Mouse (Mus musculus): ENCODE results near the gene Ank3. TPM values are rescaled to one million over a fixed set of nuclear protein-coding genes. Genes with fewer than 3 reads are reported as not detected.

Ank3 gene
- polyA plus RNA-seq, 1 experiment from 2014 or later = 102 TPM

DNA sequence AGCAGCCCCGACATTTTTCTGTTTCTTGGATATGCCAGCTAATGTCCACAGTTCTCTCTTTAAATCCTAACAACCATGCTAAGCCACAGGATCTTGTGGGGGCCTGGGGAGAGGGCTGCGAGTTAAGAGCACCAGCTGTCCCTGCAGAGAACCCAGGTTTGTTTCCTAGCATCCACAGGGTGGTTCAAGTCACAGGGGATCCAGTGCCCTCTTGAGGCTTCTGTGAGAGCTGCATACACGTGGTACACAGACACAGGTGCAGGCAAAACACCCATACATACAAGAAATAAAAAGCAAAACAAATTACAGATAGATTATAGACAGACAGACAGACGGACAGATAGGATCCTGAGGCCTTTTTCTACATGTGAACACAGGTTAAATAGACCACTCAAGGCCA, 242.0 kb downstream of the Ank3 start:
- Histone ChIP-seq H3K4me3 (replicated peaks) (no peak overlapping the region), H3K9me3 (no peaks in the 10 kb centered on the region), H3K36me3 (no peaks in the 10 kb centered on the region), H3K9ac (replicated peaks) (no peak overlapping the region), H3K4me2 (replicated peaks) (no peak overlapping the region), H3K27ac (no peak overlapping the region), H3K4me1 (replicated peaks) (peaks cover 39% of the 10 kb centered on the region), H3K27me3 (no peaks in the 10 kb centered on the region)
- WGBS = 69% methylated on average over 4 of the region's 4 CpGs
- no peak for ATAC-seq

DNA sequence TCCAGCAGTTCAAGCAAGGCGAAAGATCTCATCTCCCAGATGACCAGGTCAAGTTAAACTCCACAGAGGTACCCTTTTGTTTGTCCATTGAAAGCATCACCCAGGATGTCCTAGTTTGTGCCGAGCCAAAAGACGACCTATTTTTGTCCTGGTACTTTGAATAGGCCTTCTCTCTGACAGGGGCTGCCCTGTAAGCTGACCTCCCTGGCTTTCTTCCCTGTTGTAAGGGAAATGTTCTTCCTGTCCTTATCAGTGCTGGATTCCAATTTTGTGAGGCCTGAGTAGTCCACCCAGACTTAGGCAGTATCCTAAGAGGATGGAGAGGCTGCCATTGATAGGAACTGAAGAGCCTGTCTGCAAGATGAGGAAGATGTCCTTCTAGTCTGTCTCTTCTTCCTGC, 244.9 kb downstream of the Ank3 start:
- no peak for ATAC-seq
- Histone ChIP-seq H3K36me3 (no peaks in the 10 kb centered on the region), H3K4me1 (replicated peaks) (peaks cover 11% of the 10 kb centered on the region), H3K9ac (replicated peaks) (no peak overlapping the region), H3K4me2 (replicated peaks) (no peak overlapping the region), H3K27me3 (no peaks in the 10 kb centered on the region), H3K9me3 (no peaks in the 10 kb centered on the region), H3K4me3 (replicated peaks) (no peak overlapping the region), H3K27ac (no peak overlapping the region; the same call in 1 of the 2 replicates)
- WGBS = 68% methylated on average over 3 of the region's 3 CpGs

DNA sequence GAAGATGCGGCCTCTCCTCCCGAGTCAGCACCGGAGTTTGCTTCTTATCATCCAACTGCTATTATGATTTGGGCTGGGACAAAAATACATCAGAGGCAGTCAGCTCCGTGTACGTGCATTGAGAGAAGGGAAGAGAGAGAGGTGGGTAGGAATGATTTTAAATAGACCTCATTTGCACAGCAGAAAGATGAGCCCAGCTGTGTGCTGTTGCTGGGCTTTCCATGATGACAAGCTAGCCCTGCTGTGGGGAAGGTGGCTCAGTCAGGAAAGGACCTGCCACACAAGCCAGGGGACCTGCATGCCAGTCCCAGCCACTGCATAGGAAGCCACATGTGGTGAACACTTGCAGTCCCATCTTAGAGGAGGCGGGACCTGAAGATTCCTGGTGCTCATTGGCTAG, 245.4 kb downstream of the Ank3 start:
- Histone ChIP-seq H3K9me3 (no peaks in the 10 kb centered on the region), H3K36me3 (no peaks in the 10 kb centered on the region), H3K27ac (no peak overlapping the region; the same call in 1 of the 2 replicates), H3K9ac (replicated peaks) (no peak overlapping the region), H3K4me3 (replicated peaks) (no peak overlapping the region), H3K4me1 (replicated peaks) (peaks cover 8% of the 10 kb centered on the region; the same call in 1 of the 2 replicates), H3K4me2 (replicated peaks) (no peak overlapping the region), H3K27me3 (no peaks in the 10 kb centered on the region)
- WGBS = 81% methylated on average over 6 of the region's 6 CpGs
- no peak for ATAC-seq

DNA sequence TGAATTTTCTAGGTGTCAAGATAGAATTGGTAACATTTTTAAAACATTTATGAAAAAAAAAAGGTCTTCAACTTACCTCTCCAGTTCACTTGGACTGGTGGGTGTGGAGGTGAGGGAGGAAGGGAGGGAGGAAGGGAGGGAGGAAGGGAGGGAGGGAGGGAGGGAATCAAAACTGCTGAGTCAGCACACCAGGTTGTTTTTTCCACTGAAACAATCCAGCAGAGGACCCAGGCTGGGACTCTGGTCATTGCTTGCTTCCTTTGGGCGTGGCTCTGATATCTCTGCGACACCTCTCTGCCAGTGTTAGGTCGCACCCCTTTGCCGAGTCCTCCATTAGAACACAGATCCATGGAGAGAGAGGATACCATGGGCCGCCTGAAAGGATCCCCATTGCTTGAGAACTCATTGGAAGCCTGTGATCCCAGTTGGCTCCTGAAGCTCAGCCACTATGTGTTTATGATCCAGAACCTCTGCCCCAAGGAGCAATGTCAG, 246.8 kb downstream of the Ank3 start:
- Histone ChIP-seq H3K36me3 (no peaks in the 10 kb centered on the region), H3K9ac (replicated peaks) (no peak overlapping the region), H3K4me2 (replicated peaks) (no peak overlapping the region), H3K27ac (no peak overlapping the region), H3K27me3 (no peaks in the 10 kb centered on the region), H3K4me3 (replicated peaks) (no peak overlapping the region), H3K9me3 (no peaks in the 10 kb centered on the region), H3K4me1 (replicated peaks) (peaks cover 17% of the 10 kb centered on the region)
- no peak for ATAC-seq
- WGBS = 95% methylated on average over 5 of the region's 5 CpGs

DNA sequence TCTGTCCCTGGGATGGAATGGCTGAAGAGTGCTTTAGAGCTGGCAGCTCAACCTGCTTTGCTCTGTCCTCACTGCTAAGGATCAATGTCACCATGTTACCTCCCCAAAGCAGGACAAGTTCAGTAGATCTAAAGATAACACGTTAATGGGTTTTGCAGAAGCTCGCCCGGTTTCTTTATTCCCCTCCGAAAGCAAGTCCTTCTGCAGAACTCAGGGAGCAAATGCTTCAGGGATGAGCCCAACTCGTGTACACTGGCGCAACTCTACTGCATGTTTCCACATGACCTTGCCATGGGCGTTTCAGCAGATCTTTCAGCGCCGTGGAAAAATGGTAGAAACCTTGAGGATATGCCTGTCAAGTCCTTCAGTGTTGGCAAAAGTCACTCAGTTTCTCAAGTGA, 247.4 kb downstream of the Ank3 start:
- Histone ChIP-seq H3K4me1 (replicated peaks) (peaks cover 21% of the 10 kb centered on the region), H3K9ac (replicated peaks) (no peak overlapping the region), H3K36me3 (no peaks in the 10 kb centered on the region), H3K4me2 (replicated peaks) (no peak overlapping the region), H3K27me3 (no peaks in the 10 kb centered on the region), H3K27ac (no peak overlapping the region), H3K4me3 (replicated peaks) (no peak overlapping the region), H3K9me3 (no peaks in the 10 kb centered on the region)
- WGBS = 97% methylated on average over 9 of the region's 9 CpGs
- no peak for ATAC-seq

DNA sequence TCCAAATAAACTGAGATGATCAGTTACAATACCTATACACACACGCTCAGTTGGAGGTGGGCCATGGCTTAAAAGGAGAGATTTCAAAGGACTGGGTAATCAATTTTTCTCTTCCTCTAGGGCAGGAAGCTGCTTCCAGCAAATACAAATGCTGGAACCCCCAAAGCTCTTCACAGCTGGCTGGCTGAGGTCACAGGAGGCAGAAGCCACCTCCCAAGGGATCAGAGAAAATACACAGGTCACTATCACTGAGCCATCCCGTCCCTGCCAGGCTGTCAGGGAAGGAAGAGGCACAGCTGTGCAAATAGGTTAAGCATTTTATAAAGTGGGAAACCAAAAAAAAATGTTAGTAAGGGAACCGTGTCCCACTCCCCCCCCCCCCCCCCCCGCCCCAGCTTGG, 251.5 kb downstream of the Ank3 start:
- Histone ChIP-seq H3K36me3 (no peaks in the 10 kb centered on the region), H3K27ac (peak overlapping the region; percentile 3; the same call in 1 of the 2 replicates), H3K9ac (replicated peaks) (no peak overlapping the region), H3K4me1 (replicated peaks) (peaks cover 48% of the 10 kb centered on the region), H3K4me3 (replicated peaks) (no peak overlapping the region), H3K4me2 (replicated peaks) (no peak overlapping the region), H3K27me3 (no peaks in the 10 kb centered on the region), H3K9me3 (no peaks in the 10 kb centered on the region)
- no peak for ATAC-seq
- 41% methylated on average over 4 of the region's 4 CpGs for WGBS

DNA sequence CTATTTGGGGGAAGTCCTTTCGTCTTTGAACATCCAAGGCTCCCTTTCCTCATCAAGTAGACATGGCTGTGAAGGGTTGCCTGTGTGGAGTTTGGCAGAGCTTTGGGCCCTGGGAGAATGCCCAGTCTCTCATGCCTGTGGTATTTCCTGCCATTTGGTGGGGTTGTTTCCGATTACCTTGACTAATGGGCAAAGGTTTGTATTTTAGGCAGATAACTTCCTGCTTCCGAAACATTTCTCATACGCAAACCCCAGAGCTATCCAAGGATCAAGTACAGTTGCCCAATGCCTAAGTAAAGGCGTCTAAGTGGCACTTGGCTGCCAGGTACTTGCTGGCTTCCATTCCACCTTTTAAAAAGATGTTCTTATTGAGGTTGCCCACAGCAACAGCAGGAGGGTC, 254.1 kb downstream of the Ank3 start:
- Histone ChIP-seq H3K27me3 (no peaks in the 10 kb centered on the region), H3K4me1 (replicated peaks) (peaks cover 62% of the 10 kb centered on the region), H3K36me3 (no peaks in the 10 kb centered on the region), H3K4me3 (replicated peaks) (no peak overlapping the region), H3K9me3 (no peaks in the 10 kb centered on the region), H3K9ac (replicated peaks) (0 out of 2 replicates have a peak overlapping the region, but pooled peaks have one; percentile 24), H3K4me2 (replicated peaks) (no peak overlapping the region), H3K27ac (no peak overlapping the region)
- WGBS = 86% methylated on average over 5 of the region's 5 CpGs
- ATAC-seq = no peak

DNA sequence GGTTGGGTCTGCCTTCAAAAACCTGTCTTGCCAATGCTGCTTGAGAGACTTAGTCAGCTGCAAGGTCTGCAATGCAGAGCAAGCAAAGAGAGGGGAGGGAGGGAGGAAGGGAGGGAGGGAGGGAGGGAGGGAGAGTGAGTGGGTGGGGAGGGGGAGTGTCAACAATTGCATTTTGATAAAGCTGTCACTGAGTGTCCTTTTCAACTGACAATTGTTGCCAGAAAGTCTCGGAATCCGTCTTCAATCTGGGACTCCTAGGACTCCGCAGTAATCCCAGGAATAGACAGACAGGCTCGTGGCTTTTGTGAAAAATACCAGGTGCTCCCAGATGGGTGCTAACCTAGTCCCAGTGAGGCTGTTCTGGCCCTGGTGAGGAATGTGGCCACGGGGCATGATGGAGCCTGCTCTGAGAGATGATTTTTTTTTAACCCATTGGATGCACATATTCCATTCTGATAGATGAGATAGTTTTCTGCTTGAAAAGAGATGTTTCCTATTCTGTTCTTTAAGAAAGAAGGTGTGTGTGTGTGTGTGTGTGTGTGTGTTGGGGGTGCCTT, 254.6 kb downstream of the Ank3 start:
- no peak overlapping the region for H3K4me2 ChIP-seq (replicated peaks)
- H3K9ac ChIP-seq (replicated peaks) = peak overlapping the region; percentile 23; the same call in 1 of the 2 replicates
- ATAC-seq = no peak
- no peak overlapping the region for H3K4me3 ChIP-seq (replicated peaks)
- no peaks in the 10 kb centered on the region for H3K27me3 ChIP-seq
- H3K27ac ChIP-seq = 0 out of 2 replicates have a peak overlapping the region, but pooled peaks have one; percentile 30
- no peaks in the 10 kb centered on the region for H3K9me3 ChIP-seq
- no peaks in the 10 kb centered on the region for H3K36me3 ChIP-seq
- peaks cover 62% of the 10 kb centered on the region for H3K4me1 ChIP-seq (replicated peaks)
- WGBS = 20% methylated on average over 5 of the region's 5 CpGs

DNA sequence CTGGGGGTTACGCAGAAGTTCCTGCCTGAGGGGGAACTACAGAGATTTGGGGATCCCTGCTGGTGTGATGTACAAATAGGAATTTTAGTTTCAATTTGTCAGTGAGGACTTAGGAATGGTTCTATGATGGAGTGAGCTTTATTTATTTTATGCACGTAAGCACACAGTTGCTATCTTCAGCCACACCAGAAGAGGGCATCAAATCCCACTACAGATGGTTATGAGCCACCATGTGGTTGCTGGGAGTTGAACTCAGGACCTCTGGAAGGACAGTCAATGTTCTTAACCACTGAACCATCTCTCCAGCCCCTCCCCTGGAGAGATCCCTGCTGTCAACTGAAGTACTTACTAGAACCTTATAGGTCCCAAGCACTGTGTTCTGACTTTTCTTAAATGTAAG, 255.6 kb downstream of the Ank3 start:
- no peaks in the 10 kb centered on the region for H3K36me3 ChIP-seq
- H3K9me3 ChIP-seq = no peaks in the 10 kb centered on the region
- H3K27ac ChIP-seq = peak overlapping the region; percentile 30; the same call in 1 of the 2 replicates
- H3K4me1 ChIP-seq (replicated peaks) = peaks cover 62% of the 10 kb centered on the region
- no peak overlapping the region for H3K4me2 ChIP-seq (replicated peaks)
- no peak for ATAC-seq
- WGBS = 88% methylated on average over 2 of the region's 2 CpGs
- no peak overlapping the region for H3K4me3 ChIP-seq (replicated peaks)
- H3K27me3 ChIP-seq = no peaks in the 10 kb centered on the region
- no peak overlapping the region for H3K9ac ChIP-seq (replicated peaks)

DNA sequence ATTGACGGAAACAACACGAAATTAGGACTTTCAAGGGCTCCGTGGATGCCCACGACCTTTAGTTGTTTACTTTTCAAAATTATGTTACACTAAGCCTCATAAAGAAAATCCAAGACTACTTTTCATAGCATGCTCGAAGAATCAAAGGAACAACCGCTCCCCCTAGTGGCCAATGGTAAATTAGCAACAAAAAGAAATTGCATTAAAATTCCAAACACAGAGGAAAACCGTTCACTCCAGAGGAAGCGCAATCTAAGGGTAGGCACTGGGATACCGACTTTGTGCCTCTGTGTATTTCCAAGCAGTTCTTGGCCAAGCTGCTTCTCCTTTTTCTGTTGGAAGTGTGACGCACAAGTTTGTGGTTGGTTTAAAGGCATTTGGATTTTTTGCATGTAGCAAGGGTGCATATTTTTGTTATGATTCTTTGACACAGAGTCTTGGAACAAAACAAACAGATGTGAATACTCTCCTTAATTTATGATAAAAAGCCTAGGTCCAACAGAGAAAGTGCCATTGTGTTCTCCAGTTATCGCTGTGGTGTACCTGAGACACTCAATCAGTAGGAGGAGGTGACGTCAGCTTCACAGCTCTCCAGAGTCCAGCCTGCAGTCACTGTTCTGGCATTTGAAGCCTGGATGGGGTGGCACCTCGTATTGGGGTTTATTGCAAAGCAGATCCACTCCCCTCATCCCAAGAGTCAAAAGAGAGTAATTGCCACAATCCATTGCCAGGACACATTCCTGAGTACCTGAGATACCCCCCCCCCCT, 256.5 kb downstream of the Ank3 start:
- Histone ChIP-seq H3K4me2 (replicated peaks) (peak overlapping the region; percentile 12; the same call in 1 of the 2 replicates), H3K27ac (0 out of 2 replicates have a peak overlapping the region, but pooled peaks have one; percentile 11), H3K4me3 (replicated peaks) (no peak overlapping the region), H3K27me3 (no peaks in the 10 kb centered on the region), H3K9me3 (no peaks in the 10 kb centered on the region), H3K9ac (replicated peaks) (no peak overlapping the region), H3K4me1 (replicated peaks) (peaks cover 56% of the 10 kb centered on the region), H3K36me3 (no peaks in the 10 kb centered on the region)
- peak; percentile 43 for ATAC-seq
- WGBS = 20% methylated on average over 13 of the region's 13 CpGs

DNA sequence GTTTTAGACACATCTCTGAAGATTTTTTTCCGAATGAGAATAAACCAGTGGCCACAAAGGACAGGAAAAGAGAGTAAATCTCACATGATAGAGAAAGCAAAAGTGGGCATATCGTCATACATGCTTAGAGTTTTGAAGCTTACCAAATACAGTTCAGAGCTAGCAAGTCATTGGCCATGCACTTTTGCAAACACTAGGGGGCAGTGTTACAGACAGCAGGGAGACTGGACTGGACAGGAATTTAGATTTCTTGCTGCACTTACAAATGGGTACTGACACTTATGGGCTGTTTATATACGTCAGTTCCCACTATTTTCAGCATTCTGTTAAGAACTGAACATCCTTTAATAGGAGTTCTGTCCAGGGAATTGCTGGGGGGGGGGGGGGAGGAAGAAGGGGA, 257.7 kb downstream of the Ank3 start:
- Histone ChIP-seq H3K9me3 (no peaks in the 10 kb centered on the region), H3K4me3 (replicated peaks) (no peak overlapping the region), H3K27ac (no peak overlapping the region), H3K36me3 (no peaks in the 10 kb centered on the region), H3K27me3 (no peaks in the 10 kb centered on the region), H3K4me1 (replicated peaks) (peaks cover 46% of the 10 kb centered on the region), H3K9ac (replicated peaks) (no peak overlapping the region), H3K4me2 (replicated peaks) (no peak overlapping the region)
- ATAC-seq = no peak
- WGBS = 21% methylated on average over 3 of the region's 3 CpGs

DNA sequence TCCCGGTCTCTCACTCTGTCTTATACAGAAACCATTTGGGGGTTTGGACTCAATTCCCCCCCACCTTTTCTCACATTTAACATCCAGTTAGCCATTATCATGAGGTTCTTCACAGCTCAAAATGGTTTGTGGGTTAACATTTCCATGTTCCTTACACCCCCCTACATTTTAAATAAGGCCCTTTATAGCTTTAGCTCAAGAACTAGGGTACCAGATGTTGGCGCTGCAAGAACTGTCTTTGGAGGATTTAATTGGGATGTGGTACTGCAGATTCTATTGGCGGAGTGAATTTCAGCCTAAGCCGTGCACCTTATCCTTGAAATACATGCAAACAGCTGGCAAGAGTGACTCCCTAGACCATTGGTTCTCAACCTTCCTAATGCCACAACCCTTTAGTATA, 261.2 kb downstream of the Ank3 start:
- no peak overlapping the region for H3K4me2 ChIP-seq (replicated peaks)
- 88% methylated on average over 4 of the region's 4 CpGs for WGBS
- ATAC-seq = no peak
- H3K9me3 ChIP-seq = no peaks in the 10 kb centered on the region
- no peak overlapping the region for H3K9ac ChIP-seq (replicated peaks)
- no peak overlapping the region for H3K27ac ChIP-seq
- H3K36me3 ChIP-seq = no peaks in the 10 kb centered on the region
- no peaks in the 10 kb centered on the region for H3K27me3 ChIP-seq
- no peak overlapping the region for H3K4me3 ChIP-seq (replicated peaks)
- peaks cover 17% of the 10 kb centered on the region for H3K4me1 ChIP-seq (replicated peaks)

Data from midbrain, embryonic 13.5 days (tissue).